8 mouse cellular contexts compared by ENCODE assay signal in genomic region chr9:116174481-116175461, GRCm38 (mm10). TPM values are rescaled to one million over a fixed set of nuclear protein-coding genes. Genes with fewer than 3 reads are reported as not detected.
DNase-seq lines count a peak whose midpoint lies in the region; ATAC-seq and TF ChIP-seq lines count a peak whose summit lies in the region.

Tgfbr2 (minus strand) TSS chr9:116175360.

- peak within 1 kb of the TSS; percentile 96 for H3K27ac ChIP-seq in embryonic facial prominence, embryonic 14.5 days (replicated peaks; ENCODE audit: low read depth, low read length)
- H3K27ac ChIP-seq in liver, adult 2 months (replicated peaks; ENCODE audit: insufficient read depth, low read depth, low read length) = peak within 1 kb of the TSS; percentile 86

- peak; percentile 8 for DNase-seq in cerebellum, adult 9-11 months
- DNase-seq in cerebellum, adult 9-10 months = no peak
- peak; percentile 93 for DNase-seq in embryonic facial prominence, embryonic 14.5 days (ENCODE audit: low spot score)
- DNase-seq in heart, adult 9 months (ENCODE audit: low spot score in 2 of 2) = peak; percentile 90 to 93
- DNase-seq in kidney, adult 8-10 months = peak; percentile 80 to 83
- DNase-seq in liver, adult 2 months (ENCODE audit: extremely low read depth, low read depth, low spot score) = peak; percentile 67
- peak; percentile 58 to 81 for DNase-seq in monocyte, adult 2 months (ENCODE audit: low read depth in 1 of 2, low spot score in 2 of 2)
- peak; percentile 90 to 93 for DNase-seq in spleen, postnatal 36 days (ENCODE audit: low spot score in 2 of 2)

- no peak for TF ChIP-seq CTCF in liver, adult 2 months (IDR thresholded peaks at IDR 0.05; ENCODE audit: low read depth, low read length)

- no peaks in the 10 kb centered on the region for H3K27me3 ChIP-seq in embryonic facial prominence, embryonic 14.5 days (replicated peaks; ENCODE audit: control insufficient read depth, insufficient read depth, low read length)
- no peaks in the 10 kb centered on the region for H3K27me3 ChIP-seq in liver, adult 2 months (ENCODE audit: control insufficient read depth, insufficient read depth, low read length)

- H3K4me2 ChIP-seq in embryonic facial prominence, embryonic 14.5 days (ENCODE audit: low read depth, low read length) = peak within 1 kb of the TSS; percentile 88

- peaks cover 22% of the 10 kb centered on the region for H3K79me2 ChIP-seq in liver, adult 2 months (ENCODE audit: control insufficient read depth, insufficient read depth, low read length)

- ATAC-seq in embryonic facial prominence, embryonic 14.5 days (ENCODE audit: low read depth) = peak; percentile 88

- H3K9ac ChIP-seq in embryonic facial prominence, embryonic 14.5 days (ENCODE audit: low read depth, low read length) = peak within 1 kb of the TSS; percentile 98
- H3K9ac ChIP-seq in liver, adult 2 months (ENCODE audit: low read depth, low read length) = peak within 1 kb of the TSS; percentile 96

- under 1% methylated on average over 58 of the region's 90 CpGs for WGBS in embryonic facial prominence, embryonic 14.5 days
- WGBS in liver, adult 2 months = 1% methylated on average over 90 of the region's 90 CpGs

- no peaks in the 10 kb centered on the region for H3K9me3 ChIP-seq in embryonic facial prominence, embryonic 14.5 days (ENCODE audit: control insufficient read depth, low read length)

- peak; percentile 51 for TF ChIP-seq POLR2A in liver, adult 2 months (IDR thresholded peaks at IDR 0.05; ENCODE audit: extremely low read depth, insufficient read depth, low read length)

- peaks cover 37% of the 10 kb centered on the region for H3K4me1 ChIP-seq in embryonic facial prominence, embryonic 14.5 days (ENCODE audit: control insufficient read depth, insufficient read depth, low read length)
- peaks cover 26% of the 10 kb centered on the region for H3K4me1 ChIP-seq in liver, adult 2 months (ENCODE audit: control insufficient read depth, insufficient read depth, low read length)

- peak within 1 kb of the TSS; percentile 89 for H3K4me3 ChIP-seq in embryonic facial prominence, embryonic 14.5 days (ENCODE audit: low read depth, low read length)
- peak within 1 kb of the TSS; percentile 96 for H3K4me3 ChIP-seq in liver, adult 2 months (ENCODE audit: insufficient read depth, low read depth, low read length)

- no peaks in the 10 kb centered on the region for H3K36me3 ChIP-seq in embryonic facial prominence, embryonic 14.5 days (ENCODE audit: control insufficient read depth, insufficient read depth, low read length)
- H3K36me3 ChIP-seq in liver, adult 2 months (ENCODE audit: control insufficient read depth, insufficient read depth, low read length) = no peaks in the 10 kb centered on the region

RNA-seq across cellular contexts. Expression of gene Tgfbr2, which starts in this region (rescaled TPM):
- polyA plus RNA-seq in embryonic facial prominence, embryonic 14.5 days (2014; fragmentation: Nextera tagmentation; extraction: Ambion mirVana) = 49.7 and 53.0 TPM in 2 replicates
- total RNA-seq in liver, adult 2 months (2014; rRNA removed) = 8.3 and 10.3 TPM in 2 replicates
- 5.7 and 8.2 TPM in 2 replicates for polyA plus RNA-seq in liver, adult 2 months (2012; rRNA removed)
